Mouse (Mus musculus) induced T-regulatory cell, adult 2 months (primary cell): ENCODE measurements around the gene Plpp1.

ENCODE experiments used
- DNase-seq: peaks from one replicate; pipeline ENCODE4 v3.0.0-alpha.2; 2012; ENCODE audit warnings: low read depth

Gene Plpp1

GRCm38 (mm10) chr13:112818125-112818524 is 17.5 kb downstream of the Plpp1 start:
- DNase-seq, result no peak

DNA sequence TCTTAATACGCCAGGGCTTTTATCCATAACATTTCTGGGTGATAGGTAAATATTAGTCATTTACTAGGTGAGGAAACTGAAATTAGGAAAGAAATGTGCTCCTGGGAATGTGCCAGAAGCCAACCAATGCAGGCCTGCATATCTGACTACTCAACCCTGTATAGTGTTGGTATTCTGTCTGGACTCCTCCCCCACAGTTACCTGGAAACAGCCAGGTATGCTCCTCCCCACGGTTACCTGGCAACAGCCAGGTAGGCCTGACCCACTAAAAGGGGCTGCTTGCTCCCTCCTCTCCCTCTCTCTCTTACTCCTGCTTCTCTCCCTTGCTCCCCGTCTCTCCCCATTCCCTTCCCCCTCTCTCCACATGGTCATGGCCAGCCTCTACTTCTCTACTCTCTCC is 21.8 kb downstream of the Plpp1 start:
- DNase-seq, result no peak

DNA sequence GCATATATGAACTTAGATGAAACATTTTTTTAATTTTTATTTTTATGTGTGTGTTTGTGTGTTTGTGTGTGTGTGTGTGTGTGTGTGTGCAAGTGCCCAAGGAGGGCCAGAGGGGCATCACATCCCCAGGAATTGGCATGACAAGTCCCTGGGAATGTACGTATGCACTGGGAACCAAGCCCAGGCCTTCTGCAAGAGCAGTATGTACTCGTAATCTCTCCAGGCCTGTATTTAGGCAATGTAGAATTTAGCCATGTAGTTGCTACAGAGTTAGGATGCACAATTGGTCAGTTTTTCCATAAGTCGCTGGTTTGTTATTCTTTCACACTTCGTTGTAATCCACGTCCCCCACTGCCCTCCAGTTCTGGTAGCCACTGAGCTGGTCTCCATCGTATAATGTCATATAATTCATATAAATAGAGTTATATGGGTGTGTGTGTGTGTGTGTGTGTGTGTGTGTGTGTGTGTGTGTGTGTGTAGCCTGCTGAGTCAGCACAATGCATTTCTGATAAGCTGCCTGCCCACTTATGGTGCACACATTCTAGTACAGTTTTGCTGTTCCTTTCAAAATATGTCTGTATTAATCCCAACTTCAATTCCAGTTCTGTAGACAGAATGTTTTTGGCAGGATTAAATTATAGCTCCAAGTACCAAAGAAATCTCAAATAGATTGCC is 22.8 kb downstream of the Plpp1 start:
- no peak for DNase-seq

GRCm38 (mm10) chr13:112823911-112824648 is 23.5 kb downstream of the Plpp1 start:
- peak; percentile 10 for DNase-seq

DNA sequence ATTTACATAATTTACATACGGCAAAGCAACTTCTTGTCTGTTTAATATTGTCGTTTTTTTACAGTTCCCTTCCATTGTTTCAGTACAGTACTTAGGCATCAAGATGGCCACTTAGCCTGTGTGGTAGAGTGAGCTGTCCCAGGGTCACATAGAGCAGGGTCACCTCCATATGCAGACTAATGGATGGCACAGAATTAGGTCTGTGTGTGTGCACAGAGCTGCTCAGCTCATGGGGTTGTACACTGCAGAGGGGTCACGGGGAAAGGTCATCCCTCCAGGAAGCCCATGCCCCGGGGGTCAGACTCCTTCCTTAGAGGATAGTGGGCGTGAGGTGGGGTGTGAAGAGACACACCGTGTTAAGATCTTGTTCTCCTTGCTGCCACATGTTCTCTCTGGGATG is 24.9 kb downstream of the Plpp1 start:
- no peak for DNase-seq

- DNase-seq, result no peak
Observed at GRCm38 (mm10) chr13:112829619-112830018, 29.0 kb downstream of the Plpp1 start.

DNA sequence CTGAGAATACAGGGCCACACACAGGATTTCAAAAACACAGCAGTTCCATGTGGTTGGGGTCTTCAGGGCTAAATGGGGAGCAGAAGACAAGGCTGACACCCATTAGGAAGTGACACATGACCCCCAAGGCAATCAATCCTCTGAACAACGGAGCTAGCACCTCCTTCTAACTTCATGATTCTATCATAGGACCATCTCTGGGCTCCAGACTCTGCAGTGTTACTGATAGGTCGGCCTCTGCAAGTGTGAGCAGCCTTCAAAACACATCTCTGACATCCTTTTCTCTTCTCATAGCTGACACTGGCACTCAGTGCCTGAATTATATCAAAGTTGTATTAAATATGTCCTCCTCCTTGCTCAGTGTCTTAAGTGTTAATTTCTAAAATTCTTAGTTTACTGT is 32.0 kb downstream of the Plpp1 start:
- DNase-seq, result no peak

DNA sequence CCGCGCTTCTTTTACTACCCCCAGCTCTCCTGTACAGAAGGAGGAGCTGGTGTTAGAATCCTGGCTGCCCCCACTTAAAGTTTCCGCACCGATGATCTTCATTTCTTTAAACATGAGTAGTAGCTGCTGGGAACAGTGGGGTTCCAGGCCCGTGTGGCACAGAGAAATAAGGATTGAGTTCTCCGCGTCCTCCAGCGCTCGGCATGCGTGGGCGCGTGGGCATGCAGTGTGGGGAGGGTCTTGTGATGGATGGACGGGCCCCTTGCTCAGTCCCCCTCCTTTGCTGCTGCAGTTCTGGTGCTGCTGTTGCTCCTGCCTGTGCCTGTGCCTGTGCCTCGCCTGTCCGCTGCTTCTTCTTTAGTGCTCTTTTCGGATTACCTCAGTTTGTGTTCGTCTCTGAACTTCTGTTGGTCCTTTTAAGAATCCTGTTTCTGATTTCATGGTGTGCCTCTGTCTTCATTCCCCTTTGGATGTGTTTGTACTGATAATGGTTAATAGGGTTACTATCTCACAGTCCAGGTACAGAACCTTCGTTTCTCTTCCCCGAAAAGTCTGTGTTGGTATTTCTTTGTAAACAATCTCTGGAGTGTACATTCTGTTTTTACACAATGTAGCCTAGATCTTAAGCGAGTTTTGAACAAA is 32.8 kb downstream of the Plpp1 start:
- no peak for DNase-seq

DNA sequence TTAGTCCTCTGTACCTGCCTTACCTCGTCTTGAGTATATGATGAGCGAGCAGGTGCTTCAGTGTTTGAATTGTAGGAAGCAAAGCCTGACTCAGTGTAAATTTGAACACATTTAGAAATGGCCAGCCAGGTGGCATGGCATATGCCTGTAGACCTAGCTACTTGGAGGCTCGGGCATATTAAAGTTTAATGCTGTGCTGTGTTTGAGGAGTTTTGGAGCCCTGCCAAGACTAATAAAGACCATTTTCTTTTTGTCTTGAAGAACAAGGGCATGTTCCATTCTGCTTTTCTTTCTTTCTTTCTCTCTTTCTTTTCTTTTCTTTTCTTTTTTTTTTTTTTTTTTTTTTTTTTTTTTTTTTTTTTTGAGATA is 33.3 kb downstream of the Plpp1 start:
- no peak for DNase-seq

DNA sequence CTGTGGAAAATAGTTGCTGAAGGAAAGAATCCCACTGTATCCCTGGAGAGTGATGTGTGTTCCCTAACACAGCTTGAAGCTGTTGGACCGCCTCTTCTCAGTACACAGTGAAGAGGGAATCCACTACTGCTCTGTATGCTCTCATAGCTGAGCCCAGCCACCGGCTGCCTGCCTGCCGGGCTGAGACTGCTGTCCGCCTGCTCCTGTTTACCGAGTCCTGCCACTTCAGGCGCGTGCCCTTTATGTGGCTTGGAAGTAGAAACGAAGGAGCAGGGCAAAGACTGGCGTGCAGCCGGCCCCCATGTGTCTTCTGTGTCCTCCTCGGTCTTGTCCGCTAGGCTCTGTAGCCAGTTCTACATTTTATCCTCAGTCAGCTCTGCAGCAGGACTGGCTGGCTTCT is 34.5 kb downstream of the Plpp1 start:
- no peak for DNase-seq

- no peak for DNase-seq
Observed at GRCm38 (mm10) chr13:112836951-112837350, 36.4 kb downstream of the Plpp1 start.

- DNase-seq, result no peak
Observed at GRCm38 (mm10) chr13:112837621-112838155, 37.1 kb downstream of the Plpp1 start.

GRCm38 (mm10) chr13:112838562-112839232 is 38.1 kb downstream of the Plpp1 start:
- no peak for DNase-seq

DNA sequence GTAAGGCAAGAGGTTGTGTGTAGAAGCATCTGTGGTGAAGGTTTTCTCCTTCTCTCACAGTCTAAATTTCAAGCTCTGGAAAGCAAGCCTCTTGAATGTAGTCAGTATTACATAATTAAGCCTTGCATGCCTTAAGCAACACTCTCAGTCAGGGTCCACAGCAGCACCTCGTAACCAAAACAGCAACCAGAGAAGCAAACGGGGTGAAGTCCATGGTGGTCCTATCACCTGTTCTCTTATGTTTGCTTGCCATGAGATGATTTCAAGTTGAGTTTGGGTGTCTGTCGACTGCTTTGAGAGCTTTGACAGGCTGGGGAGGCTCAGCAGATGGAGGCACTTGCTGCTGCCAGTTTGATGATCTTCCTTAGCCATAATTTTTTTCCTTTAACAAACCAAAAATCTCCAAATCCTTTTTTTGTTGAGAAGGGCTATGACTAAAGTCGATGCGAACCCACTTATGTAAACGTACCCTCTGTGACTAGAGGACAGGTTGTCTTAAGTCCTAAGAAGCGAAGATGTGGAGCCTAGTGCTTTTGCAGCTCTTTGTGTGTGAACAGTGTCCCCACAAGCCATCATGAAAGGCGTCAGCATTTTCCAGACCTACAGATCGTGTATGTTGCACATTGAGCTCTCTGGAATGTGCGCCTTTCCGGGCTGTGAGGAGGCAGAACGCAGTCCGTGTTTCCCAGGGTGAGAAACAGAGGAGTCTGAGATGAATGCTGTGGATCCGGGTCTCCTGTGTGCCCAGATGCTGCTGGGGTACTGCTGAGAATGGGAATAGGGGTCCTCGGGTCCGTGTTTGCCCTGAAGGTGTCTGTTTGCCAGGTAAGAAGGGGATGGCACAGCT is 39.9 kb downstream of the Plpp1 start:
- DNase-seq, result no peak

DNA sequence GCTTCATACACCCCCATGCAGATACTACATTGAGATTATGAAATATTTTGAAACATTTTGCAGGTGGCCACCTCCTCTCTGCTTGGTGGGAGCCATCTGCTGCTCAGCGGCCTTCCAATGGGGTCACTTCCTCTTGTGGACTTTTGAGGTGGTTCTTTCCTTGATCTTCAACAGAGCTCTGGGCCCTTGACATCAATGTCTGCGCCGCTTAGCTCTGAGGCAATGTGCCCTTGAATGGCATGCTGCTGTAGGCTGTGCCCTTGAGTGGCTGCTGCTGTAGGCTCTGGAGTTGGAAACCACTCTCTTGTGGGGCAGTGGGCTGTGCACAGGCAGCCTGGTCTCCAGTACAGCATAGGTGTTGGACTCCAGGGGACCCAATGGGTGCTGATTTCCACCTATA is 45.3 kb downstream of the Plpp1 start:
- no peak for DNase-seq

GRCm38 (mm10) chr13:112853710-112854316 is 53.2 kb downstream of the Plpp1 start:
- DNase-seq, result no peak

DNA sequence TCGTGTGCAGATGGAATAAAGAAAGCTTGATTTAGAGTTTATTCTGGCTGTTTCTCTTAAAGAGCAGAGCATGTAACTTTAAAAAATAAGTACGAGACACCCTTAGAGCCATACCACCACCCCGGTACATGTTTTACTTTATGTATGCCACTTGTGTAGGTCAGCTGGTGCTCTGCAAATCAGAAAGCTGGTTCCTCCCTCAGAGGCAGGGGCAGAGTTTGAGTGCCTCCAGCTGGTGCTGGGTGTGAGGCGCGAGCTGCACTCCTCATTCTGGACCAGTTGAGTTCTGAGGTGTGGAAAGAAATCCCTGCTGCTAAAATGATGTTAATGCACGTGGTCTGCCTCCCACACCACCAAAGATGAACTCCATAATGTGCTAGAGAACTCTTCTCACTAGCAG is 53.8 kb downstream of the Plpp1 start:
- DNase-seq, result no peak

GRCm38 (mm10) chr13:112857921-112858320 is 57.3 kb downstream of the Plpp1 start:
- no peak for DNase-seq

- DNase-seq, result no peak
Observed at GRCm38 (mm10) chr13:112859574-112860134, 59.1 kb downstream of the Plpp1 start.

DNA sequence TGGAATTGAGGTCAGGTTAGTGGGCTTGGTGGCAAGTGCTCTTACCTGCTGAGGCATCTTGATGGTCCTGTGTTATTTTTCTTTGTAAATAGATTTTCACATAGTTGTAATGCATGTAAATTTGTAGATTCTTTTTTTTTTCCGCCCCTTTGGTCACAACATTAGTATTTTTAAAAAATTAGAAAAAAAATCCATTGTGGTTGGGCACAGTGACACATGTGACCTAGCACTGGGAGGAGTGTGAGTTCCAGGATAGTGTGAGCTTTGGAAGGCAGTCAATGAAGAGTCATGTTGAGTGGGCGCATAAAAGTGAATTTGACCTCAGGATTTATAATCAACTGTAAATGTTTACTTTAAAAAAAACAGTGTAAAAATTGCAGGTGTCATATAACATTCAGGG is 59.8 kb downstream of the Plpp1 start:
- DNase-seq, result no peak

GRCm38 (mm10) chr13:112860911-112861310 is 60.3 kb downstream of the Plpp1 start:
- no peak for DNase-seq
